Mouse (Mus musculus): ENCODE measurements around the gene Glrp1.
A peak's percentile ranks its signal among the peaks of the same experiment; 100 is the strongest.

The Glrp1 gene

DNA sequence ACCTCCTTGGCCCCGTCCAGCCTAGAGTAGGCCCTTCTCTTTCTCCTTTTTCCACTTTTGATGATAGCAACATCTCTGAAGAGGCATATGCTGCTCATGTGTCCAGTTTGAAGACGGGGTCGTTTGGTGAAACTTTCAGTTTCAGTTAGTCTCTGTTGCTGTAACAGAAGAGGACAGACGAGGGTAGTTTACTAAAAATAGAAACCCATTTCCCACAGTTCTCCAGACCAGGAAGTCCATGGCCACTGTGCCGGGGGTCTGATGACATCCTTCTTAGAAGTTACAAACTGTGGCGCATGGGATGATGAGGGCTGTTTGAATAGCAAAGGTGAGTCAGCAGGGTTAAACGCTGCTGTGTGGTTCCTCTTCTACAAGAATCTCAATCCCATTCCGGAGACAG, at the start of gene Glrp1:
Gene Glrp1 (minus strand): TSS at position 278 of the 400 bp plus-strand sequence.
- no peak for DNase-seq (ENCODE audit: low spot score)

DNA sequence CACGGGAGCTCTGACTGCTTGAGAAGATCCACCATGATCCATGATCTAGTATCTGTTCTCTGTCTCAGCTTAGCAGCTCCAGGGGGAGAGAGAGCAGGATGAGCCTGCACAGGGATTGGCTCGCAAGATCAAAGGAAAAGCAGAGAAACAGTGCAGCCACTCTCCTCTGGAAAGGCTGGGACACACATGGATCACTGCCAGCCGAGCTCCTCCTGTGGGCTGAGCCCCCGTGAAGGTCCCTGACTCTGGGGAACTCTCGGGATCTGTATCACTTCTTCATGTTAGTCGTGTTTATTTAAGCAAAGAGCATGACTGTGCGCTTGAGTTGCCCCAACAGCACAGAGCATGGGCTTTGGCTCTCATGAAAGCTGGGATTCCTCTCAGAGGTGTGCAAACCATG, 49.4 kb upstream of the Glrp1 start:
- DNase-seq (ENCODE audit: low spot score) = peak; percentile 22

DNA sequence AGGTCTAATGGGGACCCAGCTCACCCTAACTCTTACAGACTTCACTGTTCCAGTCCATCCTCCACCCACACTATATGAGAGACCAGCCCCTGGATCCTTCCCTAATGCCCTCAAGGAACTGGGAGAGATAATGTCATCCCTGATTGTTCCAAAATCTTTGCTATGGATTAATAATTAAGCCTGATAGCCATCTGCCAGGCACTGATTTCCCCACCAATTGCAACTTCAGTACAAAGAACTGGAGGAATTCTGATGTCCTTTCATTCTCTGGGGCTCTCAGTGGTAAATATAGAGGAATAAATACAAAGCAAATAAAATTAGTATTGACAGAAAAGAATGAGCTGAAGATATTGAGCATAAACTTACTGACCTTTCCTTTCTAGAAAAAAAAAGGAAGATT, 48.9 kb upstream of the Glrp1 start:
- no peak for DNase-seq (ENCODE audit: low spot score)

DNA sequence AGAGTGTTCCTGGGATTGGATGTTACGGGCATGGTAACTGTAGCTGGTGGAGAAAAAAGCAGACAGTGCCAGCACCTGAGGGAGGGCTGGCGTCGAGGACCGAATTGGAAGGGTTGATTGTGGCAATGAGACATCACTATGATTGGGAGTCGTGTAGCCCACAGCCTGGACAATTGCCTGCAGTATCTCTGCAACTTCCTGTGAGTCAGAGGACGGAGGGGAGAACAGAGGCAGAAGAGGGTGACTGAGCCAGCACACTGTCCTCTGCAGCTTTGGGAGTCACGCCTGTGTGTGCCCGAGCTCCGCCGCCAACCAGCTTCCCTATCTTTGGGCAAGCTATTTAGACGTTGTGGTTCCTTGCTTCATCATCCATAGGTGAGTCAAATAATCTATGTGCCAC, 46.5 kb upstream of the Glrp1 start:
- no peak for DNase-seq (ENCODE audit: low spot score)

DNA sequence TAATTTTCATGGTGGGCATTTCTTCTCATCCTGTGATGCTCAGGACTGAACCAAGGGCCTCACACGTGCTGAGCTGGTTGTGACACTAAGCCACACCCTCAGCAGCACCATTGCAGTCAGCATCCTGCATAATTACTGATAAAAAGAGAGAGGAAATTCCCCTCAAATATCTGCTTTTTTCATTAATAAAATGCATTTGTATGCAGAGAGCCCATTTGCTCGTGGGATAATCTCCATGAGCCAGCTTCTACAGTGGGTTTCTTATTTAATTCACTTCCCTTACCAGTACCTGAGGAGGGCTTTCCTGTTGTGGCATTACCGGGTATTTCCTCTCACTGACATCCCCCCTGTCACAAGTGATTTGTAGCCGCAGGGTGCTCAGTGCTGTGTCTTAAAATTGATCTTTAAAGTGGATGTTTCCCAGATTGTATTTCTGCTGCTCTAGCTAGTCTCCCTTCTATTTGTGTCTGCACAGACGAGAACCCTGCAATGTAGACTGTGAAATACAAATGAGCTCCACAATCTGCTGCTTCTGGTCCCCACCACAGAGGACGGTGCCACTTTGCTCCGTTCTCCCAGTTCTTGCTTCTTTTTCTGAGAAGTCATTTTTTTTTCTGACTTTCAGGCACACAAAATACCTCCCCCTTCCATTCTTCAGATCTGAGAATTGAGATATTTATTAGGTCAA, 43.8 kb upstream of the Glrp1 start:
- no peak for DNase-seq (ENCODE audit: low spot score)

DNA sequence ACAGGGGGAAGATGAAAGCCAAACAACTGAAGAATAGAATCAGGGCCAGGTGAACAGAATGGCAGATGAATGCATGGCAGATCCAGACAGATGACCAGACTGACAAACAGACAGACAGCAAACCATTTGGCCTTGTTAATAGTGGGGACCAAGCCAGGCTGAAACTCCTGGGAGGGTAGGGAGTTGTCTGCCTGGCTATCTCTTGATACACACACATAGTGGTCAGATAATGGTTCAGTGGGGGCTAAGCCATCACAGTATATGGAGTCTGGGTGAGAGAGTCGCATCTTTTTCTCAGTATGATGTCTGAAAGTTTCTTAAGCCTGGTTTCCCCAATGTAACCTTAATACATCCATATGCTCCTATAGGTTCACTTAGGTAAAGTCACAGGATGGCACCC, 39.4 kb upstream of the Glrp1 start:
- DNase-seq (ENCODE audit: low spot score) = no peak

DNA sequence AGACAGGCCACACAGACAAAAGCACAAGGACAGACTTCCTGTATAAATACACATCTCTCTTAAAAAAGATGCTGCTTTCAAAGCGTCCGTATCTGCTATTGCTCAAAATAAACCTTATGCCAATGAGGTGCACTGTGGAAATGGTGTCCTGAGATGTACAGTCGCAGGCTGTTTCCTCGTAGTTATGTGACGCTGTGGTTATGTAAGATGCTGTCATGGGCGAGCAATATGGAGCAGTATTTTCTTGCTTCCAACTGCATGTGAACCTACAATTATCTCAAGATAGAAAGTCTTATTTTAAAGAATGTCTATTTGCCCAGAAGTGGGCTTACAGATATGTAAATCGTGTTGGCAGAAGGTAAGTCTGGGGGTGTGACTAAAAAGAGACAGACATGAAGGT, 37.3 kb upstream of the Glrp1 start:
- no peak for DNase-seq (ENCODE audit: low spot score)

DNA sequence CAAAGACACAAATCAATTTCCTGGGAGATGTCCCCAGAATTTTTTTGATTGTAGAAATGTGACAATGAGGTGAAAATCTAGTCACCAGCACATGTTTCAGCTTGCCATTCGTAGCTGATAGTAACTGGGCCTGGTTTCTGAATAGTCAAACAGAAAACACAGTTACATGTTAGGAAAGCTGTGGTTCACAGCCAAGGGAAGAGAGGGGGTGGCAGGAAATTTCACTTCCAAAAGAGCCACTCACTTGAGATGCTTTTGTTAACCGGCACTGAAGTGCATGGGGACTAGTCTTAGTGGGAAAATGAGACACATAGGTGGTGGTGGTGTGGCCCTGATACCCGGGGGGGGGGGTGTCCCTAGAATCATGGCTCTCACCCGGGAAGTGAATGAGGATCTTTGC, 33.7 kb upstream of the Glrp1 start:
- no peak for DNase-seq (ENCODE audit: low spot score)

DNA sequence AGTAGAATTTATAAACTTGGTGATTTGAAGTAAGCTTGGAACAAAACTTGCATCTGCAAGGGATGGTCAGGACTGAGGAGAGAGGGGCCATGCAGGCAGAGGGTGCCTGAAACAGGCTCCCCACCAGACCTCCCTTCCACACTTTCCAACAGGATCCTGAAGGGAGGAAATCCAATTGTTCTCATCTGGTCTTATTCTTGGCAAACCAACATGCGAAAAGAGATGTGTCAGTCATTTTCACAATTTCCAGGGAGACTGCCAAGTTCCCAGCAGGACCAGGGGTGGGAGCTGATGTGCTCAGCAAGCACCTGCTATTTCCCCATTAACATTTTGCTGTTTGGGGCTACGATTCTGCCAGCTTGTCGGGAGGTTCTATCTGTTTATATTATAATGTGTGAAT, 30.0 kb upstream of the Glrp1 start:
- no peak for DNase-seq (ENCODE audit: low spot score)

DNA sequence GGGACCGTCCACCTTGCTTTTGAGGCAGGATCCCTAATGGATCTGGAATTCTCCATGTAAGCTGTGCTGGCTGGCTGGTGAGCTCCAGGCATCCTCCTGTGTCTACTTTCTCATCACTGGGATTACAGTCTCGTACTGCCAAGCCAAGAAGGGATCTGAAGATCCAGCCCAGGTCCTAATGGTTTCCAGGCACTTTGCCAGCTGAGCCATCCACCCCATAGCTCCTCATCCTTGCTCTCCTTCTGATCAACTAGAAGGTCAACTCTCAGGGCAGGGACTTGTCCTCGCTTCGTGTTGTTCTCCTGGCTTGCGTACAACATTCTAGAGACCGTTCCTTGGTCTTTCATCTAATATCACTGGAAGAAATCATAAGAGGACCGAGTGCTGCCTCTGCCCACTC, 29.4 kb upstream of the Glrp1 start:
- no peak for DNase-seq (ENCODE audit: low spot score)

DNA sequence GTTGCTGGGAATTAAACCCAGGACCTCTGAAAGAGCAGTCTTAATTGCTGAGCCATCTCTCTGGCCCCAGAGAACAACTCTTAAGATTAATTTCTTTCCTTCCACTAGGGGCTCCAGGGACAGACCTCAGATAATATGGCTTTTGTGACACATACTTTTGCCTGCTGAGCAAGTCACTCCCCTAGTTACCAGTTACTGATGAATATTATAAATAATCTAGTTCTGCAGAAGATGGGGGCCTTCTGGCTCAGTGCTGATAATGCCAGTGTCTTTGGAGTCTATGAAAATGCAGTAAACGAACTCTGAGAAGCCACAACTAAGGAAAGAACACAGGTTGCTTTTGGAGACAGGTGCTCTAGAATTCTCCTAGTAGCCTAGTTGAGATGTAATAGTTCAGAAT, 26.4 kb upstream of the Glrp1 start:
- no peak for DNase-seq (ENCODE audit: low spot score)

DNA sequence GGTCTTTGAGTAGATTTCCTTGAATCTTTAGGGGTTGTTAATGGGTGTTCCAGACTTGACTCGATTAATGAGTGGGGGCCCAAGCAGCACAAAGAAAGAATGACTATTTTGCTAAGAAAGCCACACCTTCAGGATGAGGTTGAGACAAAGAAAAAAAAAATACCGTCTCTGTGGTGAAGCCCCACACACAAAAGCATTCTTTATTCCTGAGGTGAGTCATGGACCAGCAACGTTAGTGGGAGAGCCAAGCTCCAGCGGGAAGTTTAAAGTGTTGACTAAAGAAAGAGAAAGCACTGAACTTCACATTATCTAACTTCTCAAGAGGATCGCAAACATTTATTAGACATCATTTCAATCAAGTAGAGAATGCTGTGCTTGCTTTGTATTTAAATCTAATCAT, 24.2 kb upstream of the Glrp1 start:
- no peak for DNase-seq (ENCODE audit: low spot score)

DNA sequence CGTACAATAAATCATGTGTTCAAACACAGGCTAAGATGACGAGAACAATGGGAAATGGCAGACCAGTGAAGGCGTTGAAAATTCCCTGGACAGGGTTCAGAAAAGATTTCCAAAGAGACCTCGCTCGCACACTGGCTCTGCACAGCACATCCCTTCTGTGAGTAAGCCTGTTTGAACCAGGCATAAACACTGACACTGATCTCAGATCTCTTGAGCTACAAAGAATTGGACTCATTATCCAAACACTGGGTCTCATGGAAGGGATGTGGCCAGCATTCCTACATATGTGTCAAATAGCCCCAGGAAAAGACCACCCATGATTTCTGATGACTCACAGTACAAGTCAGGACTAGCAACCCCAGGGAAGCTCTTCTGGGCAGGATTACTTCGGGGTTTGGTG, 16.3 kb upstream of the Glrp1 start:
- DNase-seq (ENCODE audit: low spot score) = no peak

DNA sequence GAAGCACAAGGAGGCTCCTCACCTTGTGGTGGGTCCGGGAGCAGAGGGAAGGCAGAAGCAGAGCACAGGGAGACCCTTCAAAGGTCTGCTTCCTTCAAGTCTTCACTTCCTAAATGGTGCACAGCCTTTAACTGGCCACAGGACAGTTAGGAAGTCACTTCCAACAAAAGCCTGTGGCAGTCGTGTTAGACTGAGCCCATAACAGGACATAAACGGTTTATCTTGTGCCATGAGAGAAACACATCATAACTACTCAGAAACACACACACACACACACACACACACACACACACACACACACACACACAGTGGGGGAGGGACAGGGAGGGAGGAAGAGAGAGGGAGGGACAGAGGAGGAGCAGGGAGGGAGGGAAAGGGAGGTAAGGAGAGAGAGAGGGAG, 15.8 kb upstream of the Glrp1 start:
- DNase-seq (ENCODE audit: low spot score) = no peak

DNA sequence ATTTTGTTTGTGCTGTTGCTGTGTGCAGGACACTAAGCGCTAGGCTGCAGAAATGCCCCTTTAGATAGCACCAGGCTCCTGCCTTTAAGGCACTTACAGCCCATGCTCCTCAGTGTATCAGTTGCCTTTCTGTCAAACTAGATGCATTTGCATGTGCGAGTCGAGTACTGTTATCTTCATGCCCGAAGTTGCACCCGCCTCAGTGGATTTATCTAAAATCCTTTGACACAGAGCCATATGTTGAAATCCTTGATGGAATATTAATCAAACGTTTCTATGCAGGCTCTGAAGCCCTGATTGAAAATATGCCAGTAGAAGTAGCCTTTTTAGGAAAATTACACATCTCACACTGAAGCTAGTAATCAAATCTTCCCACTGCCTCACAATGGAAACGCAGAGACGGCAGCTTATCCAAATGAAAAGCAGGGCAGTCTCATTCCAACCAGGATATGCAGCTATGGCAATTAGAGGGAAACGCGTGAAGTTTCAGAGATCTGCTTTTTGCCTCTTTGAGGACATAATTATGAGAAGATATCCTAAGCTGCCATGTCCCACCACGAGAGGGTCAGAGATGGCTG, 11.4 kb upstream of the Glrp1 start:
- no peak for DNase-seq (ENCODE audit: low spot score)

DNA sequence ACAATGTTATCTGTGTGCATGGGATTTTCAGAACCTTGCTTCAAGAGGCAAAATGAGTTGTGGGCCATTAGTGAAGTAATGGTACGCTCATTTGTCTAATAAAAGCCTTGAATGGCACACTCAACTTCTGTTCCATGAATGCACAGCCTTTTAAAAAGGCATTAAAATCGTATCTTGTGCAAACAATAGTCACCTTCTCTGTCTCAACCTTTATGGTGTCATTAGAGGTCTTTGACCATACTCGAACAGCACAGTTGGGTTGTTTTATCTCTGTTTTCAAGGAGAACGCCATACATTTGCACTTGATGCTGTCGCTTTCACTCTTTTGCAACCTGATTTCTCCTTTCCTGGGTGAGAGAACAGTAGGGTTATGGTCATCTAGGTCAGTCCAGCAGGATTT, 3.7 kb upstream of the Glrp1 start:
- no peak for DNase-seq (ENCODE audit: low spot score)

DNA sequence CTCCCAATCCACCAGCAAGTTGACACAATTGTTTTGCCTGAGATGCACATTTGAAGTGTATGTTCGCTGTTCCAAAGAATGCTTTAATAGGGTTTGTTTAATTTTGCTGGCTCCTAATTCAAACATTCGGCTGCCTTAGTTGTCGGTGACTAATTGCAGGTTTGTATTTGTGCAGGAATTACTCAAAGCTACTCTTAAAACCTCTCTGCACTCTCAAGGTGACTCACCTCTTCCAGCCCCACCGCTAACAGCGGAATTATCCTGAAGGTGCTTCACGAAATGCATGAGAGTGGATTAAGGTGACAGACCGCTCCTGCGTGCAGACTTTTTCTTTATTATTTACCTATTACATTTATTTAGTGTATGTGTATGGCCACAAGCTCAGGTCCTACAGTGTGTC, 2.0 kb downstream of the Glrp1 start:
- no peak for DNase-seq (ENCODE audit: low spot score)

DNA sequence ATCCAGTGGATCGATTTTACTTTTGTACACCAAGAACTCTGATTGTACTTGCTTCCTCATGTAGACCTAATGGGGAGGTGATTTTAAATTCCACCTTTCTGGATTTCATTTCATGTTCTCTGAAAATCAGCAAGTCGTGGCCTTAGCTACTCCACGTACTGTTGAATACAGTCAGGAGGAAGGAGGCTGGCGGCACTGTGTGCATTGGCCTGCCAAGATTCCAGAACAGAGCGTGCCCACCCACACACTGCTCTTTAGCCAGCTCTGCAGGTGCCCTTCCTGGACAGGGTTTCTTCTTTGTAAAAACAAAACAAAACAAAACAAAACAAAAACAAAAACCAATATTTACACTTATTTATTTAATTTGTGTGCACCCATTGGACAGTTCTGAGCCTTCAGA, 2.7 kb downstream of the Glrp1 start:
- DNase-seq (ENCODE audit: low spot score) = no peak

DNA sequence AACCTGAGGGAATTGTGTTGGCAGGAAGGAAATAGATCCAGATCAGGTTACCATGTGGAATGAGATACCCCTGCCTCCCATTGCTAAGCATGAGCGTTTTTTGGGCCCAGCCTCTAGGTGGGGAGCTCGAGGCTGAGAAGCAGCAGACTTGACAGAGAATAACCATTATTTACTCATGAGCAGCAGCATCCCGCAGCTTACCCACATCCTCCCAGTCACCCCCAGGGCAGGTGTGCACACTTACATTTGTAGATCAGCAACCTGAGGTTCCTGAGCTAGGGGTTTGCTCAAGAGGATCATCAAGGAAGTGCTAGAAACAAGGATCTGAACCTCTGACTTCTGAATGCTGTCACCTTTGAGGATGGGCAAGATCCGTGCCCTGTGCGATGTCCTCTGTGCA, 3.5 kb downstream of the Glrp1 start:
- no peak for DNase-seq (ENCODE audit: low spot score)

DNA sequence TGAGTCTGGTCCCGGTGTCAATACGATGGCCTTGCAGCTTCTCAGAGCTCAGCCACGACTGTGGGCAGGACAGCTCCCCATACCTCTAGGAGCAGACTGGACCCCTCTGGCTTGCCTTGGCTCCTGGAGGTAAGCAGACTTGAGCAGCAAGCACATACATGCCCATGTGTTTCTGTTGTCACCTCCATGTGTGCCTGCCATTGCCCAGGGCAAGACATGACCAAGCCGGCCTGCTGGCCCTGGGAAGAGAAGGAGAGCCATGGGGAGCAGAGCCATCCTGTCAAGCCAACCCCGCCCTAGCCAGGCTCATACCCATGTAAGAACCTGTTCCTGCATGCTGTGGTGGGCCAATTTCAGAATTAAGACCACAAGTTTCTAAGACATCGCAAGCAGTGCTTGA, 4.2 kb downstream of the Glrp1 start:
- no peak for DNase-seq (ENCODE audit: low spot score)

DNA sequence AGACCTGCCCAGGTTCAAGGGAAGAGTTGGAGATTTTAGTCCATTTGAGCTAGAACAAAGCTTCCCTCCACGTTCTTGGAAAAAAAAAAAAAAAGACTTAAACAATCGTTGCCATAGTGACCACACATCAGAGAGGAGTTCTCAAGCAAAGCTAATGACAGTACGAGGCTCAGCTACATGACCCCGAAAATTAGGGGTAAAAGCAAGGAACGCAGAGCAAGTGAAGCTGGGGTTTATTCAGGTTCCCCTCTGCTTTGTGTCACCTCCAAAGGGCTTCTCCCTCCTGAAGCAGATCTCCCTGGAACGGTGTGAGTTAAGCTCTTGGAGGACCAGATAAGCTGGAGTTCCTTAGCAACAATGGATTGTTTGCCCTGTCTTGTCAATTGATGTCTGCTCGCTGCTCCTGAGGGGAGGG, 5.3 kb downstream of the Glrp1 start:
- DNase-seq (ENCODE audit: low spot score) = no peak

DNA sequence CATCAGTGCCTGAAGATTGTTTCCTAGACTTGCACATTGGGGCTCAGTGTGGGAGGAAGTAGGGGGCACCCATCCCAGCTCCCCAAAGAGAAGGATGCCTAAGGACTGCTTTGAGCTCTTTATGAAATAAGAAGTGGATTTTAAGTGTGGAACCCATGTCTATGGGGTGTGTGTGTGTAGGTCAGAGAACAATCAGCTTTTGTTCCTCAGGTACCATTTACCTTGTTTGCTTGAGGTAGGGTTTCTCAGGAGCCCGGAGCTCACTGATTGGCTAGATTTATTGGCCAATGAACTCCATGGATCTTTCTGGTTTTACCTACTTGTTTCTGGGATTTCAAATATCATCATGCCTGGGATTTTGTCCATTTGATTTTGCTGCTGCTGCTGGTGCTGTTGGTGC, 7.0 kb downstream of the Glrp1 start:
- DNase-seq (ENCODE audit: low spot score) = no peak

DNA sequence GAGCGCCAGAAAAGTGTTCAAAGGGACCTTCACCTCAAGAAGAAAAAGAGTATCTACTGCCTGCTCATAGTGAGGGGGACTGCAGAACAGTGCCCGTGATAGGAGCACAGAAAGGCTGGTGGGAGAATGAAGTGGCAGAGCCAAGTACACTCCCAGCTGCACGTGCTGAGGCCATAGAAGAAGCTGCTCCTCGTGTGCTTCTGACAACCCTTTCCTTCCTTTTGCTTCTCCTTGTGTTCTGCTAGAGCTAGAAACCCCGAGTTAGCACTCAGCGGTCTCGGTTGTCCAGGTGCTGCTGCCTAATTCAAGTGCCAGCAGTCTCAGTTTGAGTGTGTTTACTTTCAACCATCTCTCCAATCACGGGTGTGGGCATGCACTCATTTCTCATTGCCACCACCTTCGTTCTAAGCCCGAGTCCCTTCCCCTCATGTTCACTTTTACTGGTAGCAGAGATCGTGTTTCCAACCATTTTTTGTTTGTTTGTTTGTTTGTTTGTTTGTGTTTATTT, 10.6 kb downstream of the Glrp1 start:
- no peak for DNase-seq (ENCODE audit: low spot score)

DNA sequence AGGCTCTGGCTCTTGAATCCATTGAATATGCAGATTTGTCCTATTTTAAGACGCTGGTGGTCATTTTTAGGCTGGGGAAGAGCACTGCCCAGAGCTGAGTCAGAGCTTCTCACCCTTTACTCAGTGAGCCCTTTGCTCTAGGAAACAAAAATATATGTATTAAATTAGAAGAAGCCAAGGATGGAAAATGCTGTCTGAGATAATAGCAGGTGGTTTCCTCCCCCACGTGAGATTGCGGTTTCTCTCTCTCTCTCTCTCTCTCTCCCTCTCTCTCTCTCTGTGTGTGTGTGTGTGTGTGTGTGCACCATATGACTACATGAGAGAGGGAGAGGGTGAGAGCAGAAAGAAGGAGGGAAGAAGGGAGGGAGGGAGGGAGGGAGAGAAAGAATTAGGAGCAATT, 12.5 kb downstream of the Glrp1 start:
- DNase-seq (ENCODE audit: low spot score) = no peak

Measured in ovary, adult 18-20 months (tissue).